Mouse (Mus musculus) forebrain, embryonic 13.5 days (tissue): ENCODE results near the gene Cep19. TPM values are rescaled to one million over a fixed set of nuclear protein-coding genes. Genes with fewer than 3 reads are reported as not detected.
"Not testable (repeated sequence)": the region's sequence is repeated elsewhere in the genome, so short reads cannot be mapped to it uniquely, and the experiment has no call there.

Experiments
- ATAC-seq: fragments of 200-750 bp; cut with Nextera tagmentation; 2 replicates; pipeline ENCODE4 v1.8.0; 2017
- H3K27ac ChIP-seq: fragments of 300-500 bp; sonication (generic); 2 replicates; pipeline ENCODE4 v1.5.1; 2015; ENCODE audit warnings: inconsistent platforms, mild to moderate bottlenecking, moderate library complexity
- H3K27me3 ChIP-seq: fragments of 300-500 bp; sonication (generic); 2 replicates; pipeline ENCODE4 v1.6.1; 2015; ENCODE audit warnings: mild to moderate bottlenecking, inconsistent platforms
- H3K36me3 ChIP-seq: fragments of 300-500 bp; sonication (generic); 2 replicates; pipeline ENCODE4 v1.6.1; 2015; ENCODE audit warnings: mild to moderate bottlenecking, inconsistent platforms; ENCODE audit not compliant: poor library complexity, severe bottlenecking
- H3K4me1 ChIP-seq: fragments of 300-500 bp; sonication (generic); 2 replicates; pipeline ENCODE4 v1.6.1; 2015; ENCODE audit warnings: inconsistent platforms
- H3K4me2 ChIP-seq: fragments of 300-500 bp; sonication (generic); 2 replicates; pipeline ENCODE4 v1.6.1; 2015; ENCODE audit warnings: inconsistent platforms, mild to moderate bottlenecking, moderate library complexity
- H3K4me3 ChIP-seq: fragments of 300-500 bp; sonication (generic); 2 replicates; pipeline ENCODE4 v1.5.1; 2015; ENCODE audit warnings: mild to moderate bottlenecking, inconsistent platforms
- H3K9ac ChIP-seq: fragments of 300-500 bp; sonication (generic); 2 replicates; pipeline ENCODE4 v1.6.1; 2015; ENCODE audit warnings: mild to moderate bottlenecking, inconsistent platforms
- H3K9me3 ChIP-seq: fragments of 300-500 bp; sonication (generic); replicated peaks from 2 replicates; pipeline ENCODE4 v1.6.1; 2016; ENCODE audit warnings: inconsistent platforms
- WGBS: fragments of 180-500 bp; shearing (Covaris S2); methylation state at CpG from one replicate; pipeline ENCODE4 v1.1.7; 2015; 5-methylcytosine and 5-hydroxymethylcytosine counted together
- polyA plus RNA-seq: library from polyadenylated mRNA; unstranded; fragments of >200 nt; fragmentation: Nextera tagmentation; extraction: Ambion mirVana; gene quantifications from 2 replicates; pipeline ENCODE4 v1.2.1, GENCODE M21; 2015

Cep19 gene
- polyA plus RNA-seq = 39.5 and 44.3 TPM in 2 replicates

DNA sequence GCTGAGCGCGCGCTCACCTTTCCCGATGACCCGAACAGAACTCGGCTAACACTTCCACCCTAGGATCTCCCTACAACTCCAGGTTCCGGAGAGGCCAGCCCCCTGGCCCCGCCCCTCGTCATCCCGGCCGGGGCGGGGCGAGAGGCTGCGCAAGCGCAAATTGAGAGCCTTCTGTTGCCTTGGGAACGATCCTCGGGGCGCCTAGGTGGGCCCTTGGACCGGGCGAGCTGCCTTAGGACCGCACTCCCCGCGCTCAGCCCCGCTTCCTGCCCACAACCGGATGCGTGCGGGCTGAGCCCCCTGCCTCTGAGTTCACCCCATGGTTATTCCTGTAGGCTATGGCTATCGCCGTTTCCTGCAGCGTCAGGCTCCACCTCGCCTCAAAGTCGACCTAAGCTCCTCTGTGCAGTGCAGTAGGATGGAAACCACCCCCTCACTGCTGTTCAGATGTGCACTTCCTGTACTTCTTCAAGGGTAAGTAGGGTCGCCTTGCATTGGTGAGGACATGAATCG, at the start of gene Cep19, which contains the start of gene Pigx:
Gene Cep19 (plus strand): TSS at position 163 of the 513 bp plus-strand sequence.
Gene Pigx (minus strand): TSS at position 103 of the 513 bp plus-strand sequence.
- Histone ChIP-seq H3K4me3 (peak within 1 kb of the TSS; percentile 97), H3K9ac (peak within 1 kb of the TSS; percentile 96), H3K9me3 (no peaks in the 10 kb centered on the region), H3K27ac (peak within 1 kb of the TSS; percentile 78), H3K4me2 (peak within 1 kb of the TSS; percentile 79), H3K27me3 (no peaks in the 10 kb centered on the region), H3K36me3 (peaks cover 35% of the 10 kb centered on the region), H3K4me1 (peaks cover 20% of the 10 kb centered on the region)
- WGBS = under 1% methylated on average over 34 of the region's 34 CpGs
- peak; percentile 98 for ATAC-seq

DNA sequence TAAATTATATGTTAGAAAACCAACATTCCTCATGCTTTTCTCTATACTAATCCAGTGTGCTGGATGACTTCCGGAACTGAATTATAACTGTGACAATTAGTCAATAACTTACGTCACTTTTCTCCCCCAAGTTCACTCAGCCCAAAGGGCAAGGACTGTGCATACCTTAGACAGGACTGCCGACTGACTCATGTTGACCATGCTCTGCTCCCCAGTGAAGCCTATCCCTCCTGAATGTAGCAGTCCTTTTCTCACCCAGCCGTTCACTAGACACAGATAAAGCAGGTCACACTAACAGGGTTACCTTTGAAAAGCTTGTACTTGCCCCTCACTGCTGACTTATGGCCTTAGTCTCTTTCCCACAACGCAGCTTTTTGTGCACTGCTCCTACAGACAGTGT, 40.8 kb upstream of the Cep19 start:
- no peak for ATAC-seq
- 84% methylated on average over 5 of the region's 5 CpGs for WGBS
- no peak overlapping the region for H3K9ac ChIP-seq

DNA sequence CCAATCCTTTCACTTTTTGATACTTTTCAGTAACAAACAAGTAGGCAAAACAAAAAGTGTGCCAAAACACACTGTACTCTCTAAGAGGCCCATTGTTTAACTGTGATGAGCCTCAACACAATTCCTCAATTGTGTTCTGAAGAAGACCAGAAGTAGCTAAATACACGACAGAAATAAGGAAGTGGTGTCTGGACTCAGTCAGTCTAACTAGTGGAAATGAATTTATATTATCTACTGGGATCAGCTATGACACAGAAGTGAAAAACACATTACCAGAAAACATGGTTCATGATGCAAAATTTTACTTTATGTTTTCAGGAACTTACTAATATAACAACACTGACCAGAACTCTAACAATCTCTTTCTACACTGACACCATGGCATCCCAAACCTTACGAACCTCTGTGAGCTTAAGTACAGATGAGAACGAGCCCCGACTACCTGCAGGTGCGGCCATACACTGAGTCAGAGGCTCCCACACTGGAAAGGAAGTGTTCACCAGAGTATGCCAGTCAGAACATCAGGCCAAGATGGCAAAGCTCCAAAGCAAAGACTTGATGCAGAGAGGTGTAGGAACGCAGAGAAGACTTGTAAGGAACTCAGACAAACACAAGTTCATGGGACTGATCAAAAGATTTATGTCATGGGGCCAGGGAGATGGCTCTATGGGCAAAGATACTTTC, 39.6 kb upstream of the Cep19 start:
- ATAC-seq = no peak
- H3K27ac ChIP-seq = no peak overlapping the region
- no peaks in the 10 kb centered on the region for H3K36me3 ChIP-seq
- H3K9ac ChIP-seq = no peak overlapping the region
- WGBS = 82% methylated on average over 6 of the region's 6 CpGs
- no peak overlapping the region for H3K4me2 ChIP-seq
- no peak overlapping the region for H3K4me3 ChIP-seq
- no peaks in the 10 kb centered on the region for H3K9me3 ChIP-seq
- no peaks in the 10 kb centered on the region for H3K27me3 ChIP-seq
- H3K4me1 ChIP-seq = no peaks in the 10 kb centered on the region; the same call in 1 of the 2 replicates

More for the DNA sequence above, 40.8 kb upstream of the Cep19 start:
- no peaks in the 10 kb centered on the region for H3K9me3 ChIP-seq
- no peaks in the 10 kb centered on the region; the same call in 1 of the 2 replicates for H3K4me1 ChIP-seq
- no peaks in the 10 kb centered on the region for H3K27me3 ChIP-seq
- no peak overlapping the region for H3K4me2 ChIP-seq
- H3K27ac ChIP-seq = no peak overlapping the region
- H3K4me3 ChIP-seq = no peak overlapping the region
- H3K36me3 ChIP-seq = no peaks in the 10 kb centered on the region

DNA sequence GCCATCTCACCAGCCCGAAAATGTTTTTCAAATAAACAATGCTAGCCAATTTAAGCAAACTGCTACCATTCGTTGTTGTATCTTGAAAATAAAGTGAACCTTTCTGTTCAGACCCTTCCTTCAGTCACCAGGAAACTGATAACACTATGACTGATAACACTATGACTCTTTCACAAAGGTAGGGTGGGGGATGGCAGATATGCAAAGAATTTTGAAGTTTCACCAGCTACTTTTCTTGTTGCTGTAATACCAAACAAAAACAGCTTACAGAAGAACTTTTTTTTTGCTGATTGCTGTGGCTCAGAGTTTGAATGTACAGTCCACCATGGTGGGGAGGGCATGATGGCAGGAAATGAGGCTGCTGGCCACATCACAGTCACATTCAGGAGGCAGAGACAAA, 37.4 kb upstream of the Cep19 start:
- Histone ChIP-seq H3K27ac (no peak overlapping the region), H3K9me3 (no peaks in the 10 kb centered on the region), H3K4me1 (no peaks in the 10 kb centered on the region; the same call in 1 of the 2 replicates), H3K9ac (no peak overlapping the region), H3K4me2 (no peak overlapping the region), H3K27me3 (no peaks in the 10 kb centered on the region), H3K4me3 (no peak overlapping the region), H3K36me3 (no peaks in the 10 kb centered on the region)
- WGBS = 83% methylated on average over 2 of the region's 2 CpGs
- ATAC-seq = no peak

DNA sequence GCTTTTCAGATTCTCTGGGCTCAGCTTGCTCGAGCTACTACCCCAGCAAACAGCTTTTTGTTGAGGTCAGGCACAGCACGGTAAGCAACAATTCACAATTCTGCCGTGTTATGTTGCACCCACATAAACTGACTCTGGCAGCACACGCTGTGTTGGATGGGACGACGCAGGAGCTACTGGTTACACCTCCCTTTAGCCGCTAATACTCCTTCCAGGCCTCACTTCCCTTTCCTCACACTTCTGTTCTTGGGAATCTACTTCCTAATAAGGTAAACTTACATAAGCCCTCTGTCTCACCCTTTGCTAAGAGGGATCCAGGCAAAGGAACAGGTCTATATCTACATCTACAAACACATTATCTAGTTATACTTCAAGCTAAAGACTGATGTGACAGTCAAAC, 35.7 kb upstream of the Cep19 start:
- Histone ChIP-seq H3K4me1 (peaks cover 4% of the 10 kb centered on the region; the same call in 1 of the 2 replicates), H3K4me2 (no peak overlapping the region), H3K9ac (no peak overlapping the region), H3K4me3 (no peak overlapping the region), H3K9me3 (no peaks in the 10 kb centered on the region), H3K27me3 (no peaks in the 10 kb centered on the region), H3K36me3 (no peaks in the 10 kb centered on the region), H3K27ac (no peak overlapping the region)
- ATAC-seq = no peak
- 88% methylated on average over 7 of the region's 7 CpGs for WGBS

DNA sequence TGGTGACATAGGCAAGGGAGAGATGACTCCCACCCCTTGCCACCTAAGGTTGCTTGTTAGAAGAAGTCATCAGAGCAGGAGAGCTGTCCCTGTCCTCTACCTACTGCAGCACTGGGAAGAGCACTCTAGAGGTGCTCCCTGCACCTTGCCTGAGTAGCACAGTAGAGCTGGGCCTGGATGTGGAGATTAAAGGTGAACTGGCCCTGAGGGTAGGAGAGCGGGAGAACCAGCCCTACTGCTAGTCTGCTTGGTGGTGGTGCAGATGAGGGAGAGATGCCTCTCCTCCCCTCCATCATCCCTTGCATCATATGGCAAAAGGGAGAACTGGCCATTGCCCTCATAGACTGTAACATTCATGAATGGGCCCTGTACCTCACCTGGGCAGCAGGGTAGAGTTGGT, 32.7 kb upstream of the Cep19 start:
- Histone ChIP-seq H3K4me2 (no peak overlapping the region), H3K9ac (no peak overlapping the region), H3K27me3 (no peaks in the 10 kb centered on the region), H3K4me3 (no peak overlapping the region), H3K9me3 (no peaks in the 10 kb centered on the region), H3K36me3 (no peaks in the 10 kb centered on the region), H3K27ac (no peak overlapping the region), H3K4me1 (0 out of 2 replicates have a peak, but pooled peaks cover 8% of the 10 kb centered on the region)
- 100% methylated on average over 1 of the region's 1 CpGs for WGBS
- ATAC-seq = no peak

DNA sequence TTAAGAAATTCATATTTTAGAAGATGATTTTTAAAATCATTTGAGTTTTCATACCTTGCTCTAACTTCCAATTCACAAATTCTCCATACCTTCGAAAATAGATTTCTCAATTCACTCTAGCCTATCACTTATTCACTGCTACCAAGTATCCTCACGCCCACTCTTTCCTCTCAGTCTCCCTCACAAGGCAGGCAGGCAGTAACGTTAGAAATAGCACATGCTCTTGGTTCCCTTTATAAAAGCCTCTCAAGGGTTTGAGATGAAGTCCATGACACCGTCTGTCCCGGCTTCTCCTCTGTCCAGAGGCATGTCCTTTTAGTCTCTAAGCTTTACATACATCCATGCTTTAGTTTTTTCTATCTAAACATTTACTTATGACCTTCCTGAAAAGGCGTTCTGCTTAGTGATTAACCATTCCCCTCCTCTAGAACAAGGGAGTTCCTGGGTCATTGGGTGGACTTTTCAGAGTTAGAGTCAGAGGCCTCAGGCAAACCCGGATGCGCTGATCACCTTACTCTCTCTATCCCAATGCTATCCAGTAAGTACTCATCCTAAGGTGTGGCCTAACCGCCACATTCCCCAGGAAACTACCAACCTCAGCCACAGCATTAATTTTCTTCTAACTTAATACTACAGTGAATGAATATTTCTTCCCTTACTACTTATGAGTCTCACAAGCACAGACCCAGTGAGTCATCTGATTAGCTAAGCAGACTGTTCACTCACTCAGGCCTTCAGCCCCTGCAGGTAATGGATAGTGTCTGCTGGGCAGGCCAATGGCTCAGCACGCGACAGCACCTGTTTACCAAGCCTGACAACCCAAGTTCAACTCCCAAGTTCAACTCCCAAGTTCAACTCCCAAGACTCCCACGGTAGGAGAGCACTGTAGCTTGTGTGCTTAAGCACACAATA, 31.0 kb upstream of the Cep19 start:
- H3K4me2 ChIP-seq = no peak overlapping the region
- WGBS = 88% methylated on average over 12 of the region's 12 CpGs
- no peak overlapping the region for H3K27ac ChIP-seq
- no peak overlapping the region for H3K9ac ChIP-seq
- no peaks in the 10 kb centered on the region for H3K36me3 ChIP-seq
- no peak overlapping the region for H3K4me3 ChIP-seq
- no peaks in the 10 kb centered on the region for H3K27me3 ChIP-seq
- H3K9me3 ChIP-seq = no peaks in the 10 kb centered on the region
- H3K4me1 ChIP-seq = 0 out of 2 replicates have a peak, but pooled peaks cover 9% of the 10 kb centered on the region
- ATAC-seq = no peak

DNA sequence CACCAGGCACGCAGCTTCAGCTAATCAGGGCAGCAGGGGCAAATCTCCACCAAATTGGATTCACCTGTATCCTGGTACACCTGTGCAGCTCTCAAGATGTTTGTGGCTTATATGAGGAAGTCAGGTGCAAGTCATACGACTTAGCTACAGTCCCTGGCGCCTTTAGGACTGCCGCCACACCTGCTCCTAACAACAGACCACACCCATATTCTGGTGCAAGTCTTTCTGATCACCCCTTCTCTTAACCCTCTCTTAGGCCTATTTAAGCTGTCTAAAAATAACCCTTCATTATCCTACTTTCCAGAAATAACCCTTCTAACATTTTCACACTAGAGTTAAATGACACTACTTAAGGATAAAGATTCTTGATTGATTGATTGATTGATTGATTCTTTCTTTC, 29.5 kb upstream of the Cep19 start:
- ATAC-seq, H3K9me3 ChIP-seq, H3K4me2 ChIP-seq, H3K4me3 ChIP-seq, H3K36me3 ChIP-seq, H3K27me3 ChIP-seq, H3K9ac ChIP-seq, H3K4me1 ChIP-seq, H3K27ac ChIP-seq: not testable (repeated sequence)
- 82% methylated on average over 4 of the region's 4 CpGs for WGBS

DNA sequence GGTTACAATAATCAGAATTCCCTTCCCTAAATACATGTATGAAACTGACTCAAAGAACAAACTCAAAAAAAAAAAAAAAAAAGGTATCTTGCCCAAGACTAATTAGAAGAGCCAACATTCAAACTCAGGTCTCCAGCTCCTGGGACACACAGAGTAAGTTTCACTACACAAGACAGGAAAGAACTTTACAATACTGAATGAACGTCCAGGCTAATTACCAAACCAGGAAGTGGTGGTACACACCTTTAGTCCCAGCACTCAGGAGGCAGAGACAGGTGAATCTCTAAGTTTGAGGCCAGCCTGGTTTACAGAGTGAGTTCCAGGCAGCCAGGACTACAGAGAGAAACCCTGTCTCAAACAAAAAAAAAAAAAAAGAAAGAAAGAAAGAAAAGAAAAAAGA, 23.8 kb upstream of the Cep19 start:
- Histone ChIP-seq H3K9ac (no peak overlapping the region), H3K27me3 (no peaks in the 10 kb centered on the region), H3K36me3 (no peaks in the 10 kb centered on the region), H3K4me1 (peaks cover 28% of the 10 kb centered on the region), H3K9me3 (no peaks in the 10 kb centered on the region), H3K4me2 (0 out of 2 replicates have a peak overlapping the region, but pooled peaks have one; percentile 24), H3K4me3 (no peak overlapping the region), H3K27ac (no peak overlapping the region)
- ATAC-seq = no peak
- WGBS = 54% methylated on average over 1 of the region's 1 CpGs

DNA sequence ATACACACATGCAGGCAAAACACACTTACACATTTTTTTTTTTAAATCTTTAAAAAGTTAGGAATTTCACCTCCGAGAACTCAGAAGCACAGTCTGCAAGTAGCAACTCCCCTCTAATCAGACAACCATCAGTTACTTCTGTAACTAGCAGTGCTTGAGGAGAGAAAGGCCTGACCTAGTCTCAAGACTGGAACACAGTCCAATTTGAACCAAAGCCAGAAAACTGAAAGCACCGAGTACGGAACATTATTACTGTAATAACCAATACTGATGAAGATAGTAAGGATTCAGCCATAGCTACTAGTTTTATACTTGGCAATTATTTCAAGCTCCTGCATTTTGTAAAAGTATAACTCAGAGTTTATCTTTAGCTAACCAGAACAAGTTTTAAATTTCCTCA, 23.2 kb upstream of the Cep19 start:
- Histone ChIP-seq H3K9ac (no peak overlapping the region), H3K4me2 (peak overlapping the region; percentile 24; the same call in 1 of the 2 replicates), H3K36me3 (no peaks in the 10 kb centered on the region), H3K4me3 (no peak overlapping the region), H3K27ac (no peak overlapping the region), H3K4me1 (peaks cover 28% of the 10 kb centered on the region), H3K27me3 (no peaks in the 10 kb centered on the region), H3K9me3 (no peaks in the 10 kb centered on the region)
- no peak for ATAC-seq
- WGBS = 79% methylated on average over 3 of the region's 3 CpGs

DNA sequence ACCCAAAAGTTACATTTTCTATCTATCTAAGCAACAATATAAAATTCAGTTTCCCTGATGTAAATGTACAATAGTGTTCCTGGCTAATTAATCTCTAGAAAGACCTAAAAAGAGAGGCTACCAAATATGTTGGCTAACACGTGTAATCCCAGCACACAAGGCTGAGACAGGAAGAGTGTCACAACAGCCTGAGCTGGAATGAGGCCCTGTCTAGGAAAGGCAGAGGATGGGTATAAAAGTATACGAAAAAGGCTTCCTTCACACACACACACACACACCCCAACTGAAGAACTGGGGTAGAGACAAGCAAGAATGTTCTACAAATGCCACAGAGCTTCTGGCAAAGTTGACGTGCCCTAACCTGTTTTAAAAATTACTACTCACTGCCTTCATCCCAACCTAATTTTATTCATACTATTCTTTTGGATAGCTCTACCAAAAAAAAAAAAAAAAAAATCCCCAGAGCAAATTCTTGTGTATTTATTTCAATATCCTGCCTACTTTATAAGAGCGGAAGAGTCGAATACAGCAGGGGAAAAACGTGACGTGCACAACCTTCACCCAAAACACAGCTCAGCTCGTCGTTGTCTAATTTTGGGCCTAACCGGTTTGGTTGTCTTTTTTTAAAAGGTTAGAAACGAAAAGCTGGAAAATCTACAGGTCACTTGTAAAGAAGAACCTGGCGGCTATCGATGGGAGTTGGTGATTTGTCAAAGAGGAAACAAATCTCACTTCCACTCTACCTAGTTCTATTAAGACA, 21.8 kb upstream of the Cep19 start:
- H3K4me3 ChIP-seq = peak overlapping the region; percentile 99
- H3K4me1 ChIP-seq = peaks cover 24% of the 10 kb centered on the region
- no peak for ATAC-seq
- H3K27ac ChIP-seq = no peak overlapping the region
- H3K9ac ChIP-seq = peak overlapping the region; percentile 96
- H3K27me3 ChIP-seq = no peaks in the 10 kb centered on the region
- H3K9me3 ChIP-seq = no peaks in the 10 kb centered on the region
- peaks cover 5% of the 10 kb centered on the region; the same call in 1 of the 2 replicates for H3K36me3 ChIP-seq
- peak overlapping the region; percentile 79 for H3K4me2 ChIP-seq
- WGBS = 11% methylated on average over 13 of the region's 13 CpGs
